Mouse (Mus musculus) gastrocnemius, adult 2 months (tissue): ENCODE data around the gene Rxra. TPM values are rescaled to one million over a fixed set of nuclear protein-coding genes. Genes with fewer than 3 reads are reported as not detected.
A peak's percentile ranks its signal among the peaks of the same experiment; 100 is the strongest.

Source experiments
- DNase-seq: peaks from one replicate; pipeline ENCODE4 v3.0.0; 2022
- H3K27ac ChIP-seq: fragments of 200-600 bp; 2 replicates; pipeline ENCODE4 v1.8.1; 2022; ENCODE audit warnings: mild to moderate bottlenecking
- H3K4me3 ChIP-seq: fragments of 200-600 bp; 2 replicates; pipeline ENCODE4 v1.8.1; 2022; ENCODE audit warnings: mild to moderate bottlenecking, moderate library complexity
- CTCF ChIP-seq: fragments of 200-600 bp; IDR thresholded peaks from 2 replicates; pipeline ENCODE4 v1.8.1; 2022; ENCODE audit warnings: antibody characterized with exemption, mild to moderate bottlenecking, moderate library complexity
- intact Hi-C: fragments of 180-260 bp; cut with DNase I; formaldehyde crosslinking; loops from one replicate; pipeline ENCODE4 v1.15.1; 2025
- total RNA-seq, 2 experiments: library from RNA; stranded (reverse); gene quantifications; 2 replicates each; pipeline ENCODE4 v1.2.3; 2021

Rxra gene
- total RNA-seq, 2 experiments from 2014 or later, result 118 to 120 TPM

GRCm38 (mm10) chr2:27687973-27688372 is 11.7 kb downstream of the Rxra start:
- TF ChIP-seq CTCF, result no peak
- peak overlapping the region; percentile 86 for H3K27ac ChIP-seq
- intact Hi-C loops, result no loop called here

GRCm38 (mm10) chr2:27690714-27691113 is 14.5 kb downstream of the Rxra start:
- intact Hi-C loops, result no loop called here
- TF ChIP-seq CTCF, result no peak
- DNase-seq, result peak; percentile 50
- Histone ChIP-seq H3K4me3 (peak overlapping the region; percentile 56), H3K27ac (peak overlapping the region; percentile 86)

More at GRCm38 (mm10) chr2:27687973-27688372, 11.7 kb downstream of the Rxra start:
- peak; percentile 45 for DNase-seq
- H3K4me3 ChIP-seq, result peak overlapping the region; percentile 13; the same call in 1 of the 2 replicates

GRCm38 (mm10) chr2:27691139-27691720 is 15.0 kb downstream of the Rxra start:
- DNase-seq, result peak; percentile 55
- no peak for TF ChIP-seq CTCF
- Histone ChIP-seq H3K4me3 (peak overlapping the region; percentile 56), H3K27ac (peak overlapping the region; percentile 86)
- intact Hi-C loops, result no loop called here

GRCm38 (mm10) chr2:27692608-27693007 is 16.4 kb downstream of the Rxra start:
- intact Hi-C loops, result no loop called here
- Histone ChIP-seq H3K27ac (peak overlapping the region; percentile 86), H3K4me3 (no peak overlapping the region)
- DNase-seq, result no peak
- no peak for TF ChIP-seq CTCF

GRCm38 (mm10) chr2:27693684-27694083 is 17.4 kb downstream of the Rxra start:
- H3K4me3 ChIP-seq, result no peak overlapping the region
- no peak for TF ChIP-seq CTCF
- H3K27ac ChIP-seq, result peak overlapping the region; percentile 86
- intact Hi-C loops, result no loop called here
- no peak for DNase-seq

- intact Hi-C loops, result no loop called here
Measured at GRCm38 (mm10) chr2:27699574-27699973, 23.3 kb downstream of the Rxra start.

GRCm38 (mm10) chr2:27702283-27702682 is 26.0 kb downstream of the Rxra start:
- intact Hi-C loops, result no loop called here
- Histone ChIP-seq H3K27ac (peak overlapping the region; percentile 82), H3K4me3 (no peak overlapping the region)
- peak; percentile 65 for DNase-seq
- no peak for TF ChIP-seq CTCF

More at GRCm38 (mm10) chr2:27699574-27699973, 23.3 kb downstream of the Rxra start:
- peak overlapping the region; percentile 33 for H3K4me3 ChIP-seq
- TF ChIP-seq CTCF, result peak; percentile 62
- H3K27ac ChIP-seq, result peak overlapping the region; percentile 83
- peak; percentile 93 for DNase-seq

GRCm38 (mm10) chr2:27702904-27703666 is 26.8 kb downstream of the Rxra start:
- no peak for DNase-seq

GRCm38 (mm10) chr2:27703852-27704640 is 27.8 kb downstream of the Rxra start:
- H3K27ac ChIP-seq, result peak overlapping the region; percentile 82
- peak; percentile 88 for DNase-seq

More at GRCm38 (mm10) chr2:27702904-27703666, 26.8 kb downstream of the Rxra start:
- no peak for TF ChIP-seq CTCF
- intact Hi-C loops, result no loop called here
- H3K27ac ChIP-seq, result peak overlapping the region; percentile 82
- H3K4me3 ChIP-seq, result no peak overlapping the region

GRCm38 (mm10) chr2:27704641-27705040 is 28.4 kb downstream of the Rxra start:
- peak overlapping the region; percentile 82 for H3K27ac ChIP-seq
- DNase-seq, result no peak
- no peak for TF ChIP-seq CTCF
- intact Hi-C loops, result no loop called here
- no peak overlapping the region for H3K4me3 ChIP-seq

More at GRCm38 (mm10) chr2:27703852-27704640, 27.8 kb downstream of the Rxra start:
- intact Hi-C loops, result no loop called here
- H3K4me3 ChIP-seq, result no peak overlapping the region
- TF ChIP-seq CTCF, result peak; percentile 11; the same call in 1 of the 2 replicates

- no peak for DNase-seq
- H3K27ac ChIP-seq, result peak overlapping the region; percentile 53
- no peak overlapping the region; the same call in 1 of the 2 replicates for H3K4me3 ChIP-seq
- intact Hi-C loops, result no loop called here
- no peak for TF ChIP-seq CTCF
Measured at GRCm38 (mm10) chr2:27710871-27711382, 34.7 kb downstream of the Rxra start.

GRCm38 (mm10) chr2:27712626-27713025 is 36.4 kb downstream of the Rxra start:
- Histone ChIP-seq H3K4me3 (no peak overlapping the region), H3K27ac (peak overlapping the region; percentile 52; the same call in 1 of the 2 replicates)
- DNase-seq, result no peak
- no peak for TF ChIP-seq CTCF
- intact Hi-C loops, result no loop called here
